Mouse (Mus musculus): ENCODE data around the gene Mrpl30. TPM values are rescaled to one million over a fixed set of nuclear protein-coding genes. Genes with fewer than 3 reads are reported as not detected.
A peak's percentile ranks its signal among the peaks of the same experiment; 100 is the strongest.

The Mrpl30 gene
- total RNA-seq, 2 experiments from 2014 or later = 418 to 431 TPM

DNA sequence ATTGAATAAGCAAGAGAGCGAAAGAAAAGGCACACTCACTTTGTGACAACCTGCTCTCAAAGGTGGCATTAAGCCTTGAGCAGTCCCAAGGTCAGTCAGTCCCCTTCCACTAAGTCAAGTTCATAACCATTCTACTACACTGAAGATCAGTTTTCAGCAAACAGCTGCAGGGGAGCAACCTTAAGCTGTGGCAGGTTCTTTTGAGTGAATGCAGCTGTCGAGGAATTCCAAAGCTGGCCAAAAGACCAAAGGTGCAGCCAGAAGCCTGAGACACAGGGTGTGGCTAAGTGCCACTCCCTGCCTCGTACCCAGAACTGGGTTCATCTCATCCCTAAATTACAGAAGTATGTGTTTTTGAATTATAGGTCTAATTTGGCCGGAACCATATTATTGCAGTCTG is 9.5 kb downstream of the Mrpl30 start:
- no peak for DNase-seq

- DNase-seq = peak in 1 of 2 experiments; percentile 16
These were observed 10.0 kb downstream of the Mrpl30 start for GRCm38 (mm10) chr1:37900288-37900687.

GRCm38 (mm10) chr1:37903178-37903577 is 12.9 kb downstream of the Mrpl30 start:
- peak; percentile 12 to 20 for DNase-seq

GRCm38 (mm10) chr1:37912751-37913150 is 22.5 kb downstream of the Mrpl30 start:
- DNase-seq = no peak

GRCm38 (mm10) chr1:37916393-37916792 is 26.1 kb downstream of the Mrpl30 start, which contains the start of gene Lyg2:
TSS of gene Lyg2 (minus strand) at chr1:37916493.
- no peak for DNase-seq

GRCm38 (mm10) chr1:37917666-37918065 is 27.4 kb downstream of the Mrpl30 start:
- no peak for DNase-seq

DNA sequence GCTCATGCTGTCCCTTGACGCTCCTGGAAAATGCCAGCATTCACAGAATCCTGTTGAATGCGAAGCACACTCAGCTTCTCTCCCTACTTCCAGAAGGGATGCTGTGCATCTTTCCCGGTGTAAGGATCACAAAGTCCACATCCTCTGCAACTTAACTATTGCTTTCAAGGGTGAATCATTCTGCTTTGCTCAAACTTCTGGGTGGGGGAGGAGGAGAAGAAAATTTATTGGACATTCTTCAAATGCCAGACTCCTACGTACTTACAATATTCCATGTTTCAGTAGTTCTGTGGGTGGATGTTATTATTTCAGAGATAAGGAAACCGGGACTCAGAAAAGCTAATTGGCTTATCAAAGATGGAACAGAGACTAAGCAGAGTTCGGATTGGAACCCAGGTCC is 27.8 kb downstream of the Mrpl30 start:
- no peak for DNase-seq

DNA sequence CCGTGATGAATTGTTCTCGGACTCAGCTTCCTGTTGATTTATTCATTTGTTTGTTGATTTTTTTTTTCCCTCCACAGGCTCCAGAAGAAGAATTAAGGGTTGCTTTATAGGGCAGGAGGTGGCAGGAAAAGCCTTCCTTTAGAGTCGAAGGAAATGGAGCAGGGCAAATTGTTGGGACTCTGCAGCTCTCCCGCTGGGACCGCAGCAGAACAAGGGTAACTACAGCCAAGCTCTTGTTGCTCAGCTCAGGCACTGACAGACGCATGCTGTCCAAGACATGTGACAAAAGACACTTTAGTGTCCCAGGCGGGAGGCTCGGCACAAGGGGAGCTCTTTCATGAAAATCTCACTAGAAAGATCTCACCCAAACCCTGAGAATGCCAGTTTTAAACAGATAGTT is 32.3 kb downstream of the Mrpl30 start:
- DNase-seq = peak; percentile 5 to 11

GRCm38 (mm10) chr1:37925971-37926370 is 35.7 kb downstream of the Mrpl30 start:
- DNase-seq = no peak

GRCm38 (mm10) chr1:37931806-37932205 is 41.5 kb downstream of the Mrpl30 start:
- DNase-seq = no peak

Other genes with a start within 250 kb of the Mrpl30 start
- 1 to 10 TPM; 1.0 to 1.4 TPM for gene 2010300C02Rik, start 170.4 kb upstream of the Mrpl30 start, total RNA-seq (2021)
- 1 to 10 TPM; 4.0 to 5.0 TPM for gene Tsga10, start 24.0 kb upstream of the Mrpl30 start, total RNA-seq (2021)
- 10 to 100 TPM; 13.6 to 13.7 TPM for gene Lipt1, start 18.7 kb upstream of the Mrpl30 start, total RNA-seq (2021)
- 1 to 10 TPM; 3.6 to 4.3 TPM for gene Mitd1, start 66 bp upstream of the Mrpl30 start, total RNA-seq (2021)
- not detected for gene Lyg2, start 26.0 kb downstream of the Mrpl30 start, total RNA-seq (2021)
- gene Lyg1, start 67.3 kb downstream of the Mrpl30 start, total RNA-seq (2021) = not detected
- gene Txndc9, start 107.4 kb downstream of the Mrpl30 start, total RNA-seq (2021) = 10 to 100 TPM; 51.9 to 61.4 TPM
- 10 to 100 TPM; 50.2 to 54.9 TPM for gene Eif5b, start 107.5 kb downstream of the Mrpl30 start, total RNA-seq (2021)
- 10 to 100 TPM; 14.1 to 14.5 TPM for gene Rev1, start 239.3 kb downstream of the Mrpl30 start, total RNA-seq (2021)